Mouse (Mus musculus) thymus, adult 2 months (tissue): ENCODE measurements around the gene Nr2f6. TPM values are rescaled to one million over a fixed set of nuclear protein-coding genes. Genes with fewer than 3 reads are reported as not detected.

Experiments
- DNase-seq: peaks from one replicate; pipeline ENCODE4 v3.0.0; 2021
- H3K27ac ChIP-seq: fragments of 200-500 bp; 2 replicates; pipeline ENCODE4 v1.5.1; 2012; ENCODE audit warnings: low read length, control low read depth; ENCODE audit not compliant: control insufficient read depth, insufficient read depth
- H3K27me3 ChIP-seq: fragments of 200-500 bp; 2 replicates; pipeline ENCODE4 v1.6.1; 2012; ENCODE audit warnings: mild to moderate bottlenecking, low read length, moderate library complexity, mixed read lengths; ENCODE audit not compliant: control insufficient read depth, insufficient read depth
- H3K36me3 ChIP-seq: fragments of 200-500 bp; 2 replicates; pipeline ENCODE4 v1.6.1; 2012; ENCODE audit warnings: mild to moderate bottlenecking, low read length, moderate library complexity; ENCODE audit not compliant: control insufficient read depth, insufficient read depth
- H3K4me1 ChIP-seq: fragments of 200-500 bp; replicated peaks from 2 replicates; pipeline ENCODE4 v1.6.1; 2012; ENCODE audit warnings: low read length; ENCODE audit not compliant: control insufficient read depth, insufficient read depth
- H3K4me3 ChIP-seq: fragments of 200-500 bp; 2 replicates; pipeline ENCODE4 v1.5.1; 2012; ENCODE audit warnings: mild to moderate bottlenecking, low read length, control low read depth, moderate library complexity; ENCODE audit not compliant: control insufficient read depth, insufficient read depth
- CTCF ChIP-seq: fragments of 200-500 bp; IDR thresholded peaks from 2 replicates; pipeline ENCODE4 v1.5.1; 2012; ENCODE audit warnings: mild to moderate bottlenecking, control low read depth, low read length, moderate library complexity, borderline replicate concordance; ENCODE audit not compliant: control insufficient read depth, poor library complexity, insufficient read depth; ENCODE audit errors: extremely low read depth
- POLR2A ChIP-seq: fragments of 200-500 bp; IDR thresholded peaks from 2 replicates; pipeline ENCODE4 v1.6.1; 2012; ENCODE audit warnings: mild to moderate bottlenecking, low read length, control low read depth, moderate library complexity; ENCODE audit not compliant: control insufficient read depth, poor library complexity, insufficient read depth; ENCODE audit errors: extremely low read depth
- WGBS: fragments of 180-500 bp; shearing (Covaris S2); methylation state at CpG from one replicate; pipeline ENCODE4 v1.1.7; 2018; 5-methylcytosine and 5-hydroxymethylcytosine counted together
- polyA plus RNA-seq: library from polyadenylated mRNA; depleted of rRNA; stranded (reverse); fragments of >200 nt; gene quantifications from 2 replicates; pipeline ENCODE4 v1.2.3, GENCODE M21; 2012

Gene Nr2f6
- polyA plus RNA-seq, 1 experiment = 71.2 TPM

DNA sequence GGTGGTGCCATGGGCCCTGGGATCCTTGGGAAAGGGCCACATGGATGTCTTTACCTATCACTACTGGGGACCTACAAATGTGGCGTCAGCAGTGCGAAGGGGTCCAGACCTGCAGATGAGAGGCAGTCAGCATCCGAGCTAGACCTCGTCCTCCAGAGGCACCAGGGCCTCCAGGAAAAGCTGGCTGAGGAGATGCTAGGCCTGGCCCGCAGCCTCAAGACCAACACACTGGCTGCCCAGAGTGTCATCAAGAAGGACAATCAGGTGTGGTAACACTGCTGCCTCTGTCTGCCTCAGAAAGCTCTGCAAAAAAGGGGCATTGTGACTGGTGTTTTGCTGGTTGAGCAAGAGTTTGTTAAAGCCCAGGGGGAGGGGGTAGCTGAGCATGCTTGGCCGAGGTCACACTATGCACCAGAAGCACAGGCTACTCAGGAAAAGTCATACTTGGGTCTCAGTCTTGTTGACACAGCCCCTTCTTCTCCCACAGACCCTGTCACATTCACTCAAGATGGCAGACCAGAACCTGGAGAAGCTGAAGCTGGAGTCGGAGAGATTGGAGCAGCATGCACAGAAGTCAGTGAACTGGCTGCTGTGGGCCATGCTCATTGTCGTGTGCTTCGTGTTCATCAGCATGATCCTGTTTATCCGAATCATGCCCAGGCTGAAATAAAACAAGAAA is 12.6 kb downstream of the Nr2f6 start:
- Histone ChIP-seq H3K27ac (no peak overlapping the region), H3K27me3 (no peaks in the 10 kb centered on the region), H3K4me3 (no peak overlapping the region), H3K36me3 (no peaks in the 10 kb centered on the region), H3K4me1 (peaks cover 16% of the 10 kb centered on the region)
- DNase-seq = no peak
- TF ChIP-seq POLR2A = no peak
- TF ChIP-seq CTCF = no peak
- 96% methylated on average over 10 of the region's 10 CpGs for WGBS

DNA sequence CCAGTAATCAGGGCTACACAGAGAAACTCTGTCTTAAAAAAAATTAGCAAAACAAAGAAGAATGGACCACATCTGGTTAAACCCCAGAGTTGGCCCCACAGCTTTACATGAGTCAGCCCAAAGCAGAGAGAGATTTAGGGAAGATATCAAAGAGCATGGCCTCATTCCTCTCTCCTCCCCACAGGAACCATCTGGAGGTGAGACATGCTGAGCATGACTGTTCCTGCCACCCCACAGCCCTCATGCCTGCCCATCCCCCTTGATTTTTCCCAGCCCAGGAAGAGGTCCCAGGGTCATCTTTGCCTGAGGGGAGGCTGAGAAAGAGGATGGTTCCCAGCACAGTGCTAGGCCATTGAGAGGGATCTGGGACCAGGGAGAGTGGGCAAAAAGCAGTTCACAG is 13.4 kb downstream of the Nr2f6 start:
- TF ChIP-seq POLR2A (no peak), CTCF (no peak)
- H3K27ac ChIP-seq = no peak overlapping the region
- no peak overlapping the region for H3K4me3 ChIP-seq
- H3K4me1 ChIP-seq = peaks cover 16% of the 10 kb centered on the region
- no peaks in the 10 kb centered on the region for H3K27me3 ChIP-seq
- DNase-seq = no peak
- no peaks in the 10 kb centered on the region for H3K36me3 ChIP-seq

DNA sequence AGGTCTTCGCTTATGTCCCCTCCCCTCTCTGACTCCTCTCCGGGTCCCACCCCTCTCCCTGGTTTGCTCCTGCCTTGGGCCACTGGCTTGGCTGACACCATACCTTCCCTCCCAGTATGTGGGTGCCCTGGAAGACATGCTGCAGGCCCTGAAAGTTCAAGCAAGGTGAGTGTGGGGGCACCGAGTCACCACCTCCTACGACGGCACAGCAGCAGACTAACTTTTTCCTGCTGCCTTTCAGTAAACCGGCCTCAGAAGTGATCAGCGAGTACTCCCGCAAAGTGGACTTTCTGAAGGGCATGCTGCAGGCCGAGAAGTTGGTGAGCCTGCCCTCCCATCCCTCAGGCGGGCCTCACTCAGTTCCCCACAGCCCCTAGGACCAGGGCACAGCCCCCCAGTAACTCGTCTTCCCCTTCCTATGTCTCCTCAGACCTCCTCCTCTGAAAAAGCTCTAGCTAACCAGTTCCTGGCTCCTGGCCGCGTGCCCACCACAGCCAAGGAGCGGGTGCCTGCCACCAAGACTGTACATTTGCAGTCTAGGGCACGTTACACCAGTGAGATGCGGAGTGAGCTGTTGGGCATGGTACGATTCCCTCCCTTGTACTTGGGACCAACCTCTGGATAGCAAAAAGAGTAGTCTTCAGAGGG is 14.1 kb downstream of the Nr2f6 start:
- TF ChIP-seq POLR2A (no peak), CTCF (no peak)
- WGBS = 25% methylated on average over 17 of the region's 17 CpGs
- H3K4me1 ChIP-seq = peaks cover 16% of the 10 kb centered on the region
- no peak for DNase-seq
- H3K36me3 ChIP-seq = no peaks in the 10 kb centered on the region
- H3K27me3 ChIP-seq = no peaks in the 10 kb centered on the region
- H3K4me3 ChIP-seq = peak overlapping the region; percentile 73
- H3K27ac ChIP-seq = peak overlapping the region; percentile 4; the same call in 1 of the 2 replicates

DNA sequence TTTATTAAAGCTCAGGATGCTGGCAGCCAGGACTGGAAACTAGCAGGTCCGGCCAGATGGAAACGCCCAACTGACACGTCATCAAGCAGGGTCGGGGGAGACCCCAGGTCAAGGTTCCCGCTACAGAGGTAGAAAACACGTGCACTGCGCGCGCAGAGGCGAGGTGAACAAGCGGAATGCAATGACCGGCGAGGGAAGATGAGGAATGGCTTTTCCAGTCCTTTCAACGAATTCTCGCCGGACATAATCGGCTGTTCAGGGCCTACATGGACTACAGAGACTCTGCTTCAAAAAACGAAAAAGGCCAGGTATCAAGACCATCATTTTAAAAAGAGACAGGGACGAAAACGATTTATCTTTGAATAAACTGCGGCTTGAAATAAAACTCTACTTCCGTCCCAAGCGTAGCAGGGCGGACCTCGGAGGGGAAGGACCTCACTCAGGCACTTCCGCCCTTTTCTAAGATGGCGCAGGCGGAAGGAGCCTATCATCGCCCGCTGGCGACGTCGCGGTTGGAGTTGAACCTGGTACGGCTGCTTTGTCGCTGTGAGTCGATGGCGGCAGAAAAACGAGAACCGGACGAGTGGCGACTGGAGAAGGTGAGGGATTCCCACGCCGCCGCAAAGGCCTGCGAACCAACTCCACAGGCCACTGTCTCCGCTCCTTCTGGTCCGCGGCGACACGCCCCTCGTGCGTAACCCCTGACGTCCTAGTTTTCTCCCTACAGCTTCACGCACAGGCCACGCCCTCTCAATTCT is 14.8 kb downstream of the Nr2f6 start, which contains the start of gene Use1:
Gene Use1 (plus strand): TSS at position 78 of the 758 bp plus-strand sequence.
- Histone ChIP-seq H3K4me1 (peaks cover 11% of the 10 kb centered on the region), H3K27me3 (no peaks in the 10 kb centered on the region), H3K27ac (peak within 1 kb of the TSS; percentile 62), H3K36me3 (no peaks in the 10 kb centered on the region), H3K4me3 (peak within 1 kb of the TSS; percentile 73)
- peak; percentile 92 for DNase-seq
- no peak for TF ChIP-seq CTCF
- peak; percentile 40; the same call in 1 of the 2 replicates for TF ChIP-seq POLR2A
- WGBS = under 1% methylated on average over 56 of the region's 56 CpGs

DNA sequence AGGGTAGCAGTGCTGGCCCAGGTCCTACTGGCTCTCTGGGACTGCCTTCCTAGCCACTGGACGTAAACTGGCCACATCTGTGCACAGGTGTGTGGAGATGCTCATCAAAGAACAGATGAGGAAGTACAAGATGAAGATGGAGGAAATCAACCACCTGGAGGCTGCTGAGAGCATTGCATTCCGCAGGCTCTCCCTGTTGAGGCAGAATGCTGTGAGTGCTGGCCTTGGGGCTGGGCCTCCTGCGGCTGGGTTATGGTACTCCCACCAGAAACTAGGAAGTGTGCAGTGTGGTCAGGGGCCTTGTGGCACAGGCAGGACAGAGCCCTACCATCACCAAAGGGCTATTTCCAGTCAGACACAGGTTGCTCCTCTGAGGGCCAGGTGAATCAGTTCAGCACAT is 23.7 kb downstream of the Nr2f6 start:
- Histone ChIP-seq H3K4me3 (no peak overlapping the region), H3K27me3 (no peaks in the 10 kb centered on the region), H3K36me3 (peaks cover 47% of the 10 kb centered on the region), H3K27ac (no peak overlapping the region), H3K4me1 (no peaks in the 10 kb centered on the region)
- 93% methylated on average over 3 of the region's 3 CpGs for WGBS
- TF ChIP-seq CTCF (no peak), POLR2A (no peak)
- DNase-seq = no peak

DNA sequence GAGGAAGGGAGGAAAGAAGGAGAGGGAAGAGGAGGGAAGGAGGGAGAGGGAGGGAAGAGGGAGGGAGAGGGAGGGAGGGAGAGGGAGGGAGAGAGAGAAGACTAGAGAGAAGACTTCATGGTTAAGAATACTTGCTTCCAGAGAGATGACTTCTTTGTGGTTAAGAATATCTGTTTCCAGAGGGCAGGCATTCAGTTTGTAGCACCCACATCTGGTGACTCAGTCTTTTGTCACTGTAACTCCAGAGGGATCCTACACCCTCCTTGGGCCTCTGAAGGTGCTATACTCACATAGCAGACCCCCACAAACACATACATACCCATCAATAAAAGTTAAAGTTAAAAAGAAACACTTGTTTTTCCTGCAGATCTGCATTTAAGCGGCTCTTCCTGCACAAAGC is 30.2 kb downstream of the Nr2f6 start:
- DNase-seq = no peak
- Histone ChIP-seq H3K4me3 (no peak overlapping the region), H3K27ac (no peak overlapping the region), H3K4me1 (no peaks in the 10 kb centered on the region), H3K36me3 (peaks cover 62% of the 10 kb centered on the region), H3K27me3 (no peaks in the 10 kb centered on the region)
- 98% methylated on average over 1 of the region's 1 CpGs for WGBS
- TF ChIP-seq POLR2A (no peak), CTCF (no peak)
